Mouse (Mus musculus) adrenal gland, adult 18-20 months (tissue): ENCODE measurements around the gene Gm7361. TPM values are rescaled to one million over a fixed set of nuclear protein-coding genes. Genes with fewer than 3 reads are reported as not detected.
"Not testable (repeated sequence)": the region's sequence is repeated elsewhere in the genome, so short reads cannot be mapped to it uniquely, and the experiment has no call there.

Experiments used
- DNase-seq, 2 experiments: peaks; one replicate each; pipeline ENCODE4 v3.0.0; 2021 to 2022; ENCODE audit warnings: low spot score in 2 of 2
- long read RNA-seq, 2 experiments: library from polyadenylated mRNA; stranded (forward); transcript quantifications; one replicate each; pipeline ENCODE4 v2.0.0; 2021
- total RNA-seq, 2 experiments: library from RNA; stranded (reverse); gene quantifications; 1 replicate in 1 of 2; 2 replicates in 1 of 2; pipeline ENCODE4 v1.2.3; 2021

The Gm7361 gene
- not detected for total RNA-seq
- long read RNA-seq, experiment 1: 0 reads
- long read RNA-seq, experiment 2: 0 reads

GRCm38 (mm10) chr5:26257391-26257790 is at the start of gene Gm7361:
Gene Gm7361 (plus strand): TSS chr5:26257691.
- DNase-seq: not testable (repeated sequence)

DNA sequence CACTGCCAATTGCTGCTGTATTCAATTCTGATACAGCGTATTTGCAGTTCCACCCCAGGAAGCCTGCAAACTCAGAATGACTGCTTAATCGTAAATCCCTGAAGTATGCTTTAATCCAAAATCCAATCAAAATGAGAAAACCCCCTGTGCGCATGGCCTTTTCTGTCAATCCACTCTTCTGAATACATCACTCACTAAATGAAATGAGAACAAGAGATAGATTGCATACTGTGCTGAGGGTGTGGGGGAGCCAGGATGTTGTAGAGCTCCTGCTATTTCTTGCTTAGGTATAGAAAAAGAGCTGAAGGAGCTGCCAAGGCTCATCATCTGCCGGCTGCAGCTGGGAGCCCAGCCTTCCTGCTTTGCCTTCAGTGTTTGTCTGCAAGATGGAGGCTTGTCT is 46.5 kb upstream of the Gm7361 start:
- no peak for DNase-seq

GRCm38 (mm10) chr5:26222076-26222475 is 35.4 kb upstream of the Gm7361 start:
- DNase-seq: no peak

GRCm38 (mm10) chr5:26266656-26267055 is 9.2 kb downstream of the Gm7361 start:
- DNase-seq: not testable (repeated sequence)

DNA sequence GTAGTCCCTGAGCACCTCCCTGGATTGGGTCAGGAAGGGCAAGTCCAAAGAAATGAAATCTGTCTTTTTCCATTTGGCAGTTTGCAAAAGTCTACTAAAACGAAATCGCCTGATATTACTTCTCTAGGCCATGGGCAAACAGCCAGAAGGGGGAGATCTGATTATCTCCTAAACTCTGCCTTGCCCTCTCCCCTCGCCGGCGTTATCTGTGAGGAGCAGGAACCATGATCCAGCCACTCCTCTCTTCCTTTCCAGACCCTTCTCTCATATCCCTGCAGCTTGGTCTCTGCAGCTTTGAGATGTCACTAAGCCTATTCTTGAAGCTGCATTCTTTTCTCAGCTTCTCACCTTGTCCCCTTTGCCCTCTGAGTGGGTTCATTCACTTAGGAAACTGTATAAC is 22.9 kb downstream of the Gm7361 start:
- DNase-seq: no peak

DNA sequence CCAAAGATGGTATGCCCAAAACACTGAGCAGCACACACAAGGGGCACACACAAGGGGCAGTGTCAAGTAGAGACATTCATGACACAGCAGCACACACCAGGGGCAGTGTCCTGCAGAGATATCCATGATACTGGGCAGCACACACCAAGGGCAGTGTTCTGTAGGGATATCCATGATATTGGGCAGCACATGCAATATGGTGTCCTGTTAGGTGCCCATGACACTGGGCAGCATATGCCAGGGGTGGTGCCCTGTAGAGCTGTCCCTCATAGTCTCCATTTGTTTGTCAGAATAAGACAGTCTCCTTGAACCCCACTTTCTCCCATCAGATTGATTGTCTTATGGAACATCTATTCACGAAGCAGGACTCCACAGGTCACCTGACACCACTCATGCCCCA is 24.2 kb downstream of the Gm7361 start:
- DNase-seq: no peak

DNA sequence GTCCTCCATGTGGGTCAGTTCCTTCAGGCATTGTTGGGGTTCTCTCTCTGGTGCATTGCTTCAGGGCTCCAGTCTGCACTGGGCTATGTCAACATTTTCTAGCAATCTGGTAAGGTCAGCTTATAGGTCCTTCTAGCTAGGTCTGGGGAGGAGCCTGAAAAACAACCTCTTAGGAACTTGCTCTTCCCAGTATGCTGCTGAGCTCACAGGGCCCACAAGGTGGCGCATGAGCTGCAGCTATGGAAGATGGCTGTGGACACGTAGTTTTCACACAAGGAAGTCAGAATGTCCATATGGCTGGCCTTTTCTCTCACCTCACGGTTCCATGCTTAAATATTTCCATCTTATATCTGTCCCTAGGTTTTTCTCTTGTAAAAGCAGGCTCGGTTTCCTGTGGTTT is 24.8 kb downstream of the Gm7361 start:
- peak; percentile 60 to 67 for DNase-seq

DNA sequence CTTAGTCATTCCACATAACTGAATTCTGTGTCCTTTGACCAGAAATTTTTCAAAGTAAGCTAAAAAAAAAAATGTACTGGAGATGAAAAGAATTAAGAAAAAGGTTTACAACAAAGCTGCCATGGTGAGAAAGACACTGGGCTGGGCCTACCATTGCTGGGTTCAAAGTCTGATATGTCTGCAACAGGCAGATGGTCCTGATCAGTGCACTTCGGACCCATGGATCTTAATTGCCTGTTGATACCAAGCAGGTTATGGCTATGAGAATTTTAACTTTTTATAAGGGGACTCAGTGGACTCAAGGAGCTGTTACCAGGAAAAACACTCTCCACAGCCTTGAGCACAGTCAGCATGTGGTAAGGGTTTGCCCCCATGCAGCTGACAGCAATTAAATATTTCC is 25.9 kb downstream of the Gm7361 start:
- DNase-seq: no peak

DNA sequence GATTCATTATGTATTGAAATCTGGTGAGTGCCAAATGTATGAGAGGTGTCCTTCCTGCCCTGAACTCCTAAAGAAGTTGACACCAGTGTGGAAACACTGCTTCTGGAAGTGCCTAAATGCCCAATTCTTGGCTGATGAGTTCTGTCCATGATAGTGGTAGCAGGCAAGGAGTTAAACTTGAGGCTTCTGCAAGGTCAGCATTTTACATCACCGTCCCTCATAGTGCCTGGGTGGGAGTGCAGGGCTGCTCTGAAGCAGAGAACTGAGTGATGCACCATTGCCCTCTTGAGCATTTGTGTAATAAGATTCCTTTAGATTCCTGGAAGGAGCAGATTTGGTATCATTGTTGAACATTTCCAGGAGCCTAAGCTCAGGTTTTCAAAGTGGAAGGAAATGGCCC is 34.1 kb downstream of the Gm7361 start:
- DNase-seq: no peak

DNA sequence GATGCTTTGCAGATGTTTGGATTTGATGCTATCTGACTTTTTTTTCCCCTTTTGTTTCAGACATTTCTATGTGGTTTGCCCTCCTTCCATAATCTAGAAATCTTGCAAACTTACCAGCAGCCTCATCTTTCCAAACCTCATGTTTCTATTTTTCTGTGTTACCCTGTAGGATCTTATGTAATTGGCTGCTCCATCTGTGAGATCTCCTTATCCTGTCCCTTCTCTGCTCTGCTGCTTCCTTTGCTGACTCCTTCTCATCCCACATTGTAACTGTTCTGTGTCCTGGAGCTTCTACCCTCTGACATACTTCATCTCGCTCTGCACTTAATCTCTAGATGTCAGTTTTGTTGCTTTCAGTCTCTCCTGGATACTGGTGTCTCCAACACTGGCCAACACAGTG is 35.8 kb downstream of the Gm7361 start:
- no peak for DNase-seq

Other genes starting within 250 kb of the Gm7361 start
- gene Gm5862, start 234.8 kb upstream of the Gm7361 start, total RNA-seq: not detected
- gene Speer4a, start 218.1 kb upstream of the Gm7361 start, total RNA-seq: under 1 TPM in 1 of 2 experiments, not detected in 1; 0.17 TPM
- gene Gm7347, start 199.1 kb upstream of the Gm7361 start, total RNA-seq: not detected
- gene Gm10471, start 168.4 kb upstream of the Gm7361 start, total RNA-seq: not detected
- not detected for gene 5031410I06Rik, start 152.3 kb upstream of the Gm7361 start, total RNA-seq
- not detected for gene Gm10220, start 136.3 kb upstream of the Gm7361 start, total RNA-seq